Mouse (Mus musculus) intestine, postnatal 0 days (tissue): ENCODE results near the gene Inafm2. TPM values are rescaled to one million over a fixed set of nuclear protein-coding genes. Genes with fewer than 3 reads are reported as not detected.
A peak's percentile ranks its signal among the peaks of the same experiment; 100 is the strongest.

Source experiments
- ATAC-seq: fragments of 200-750 bp; cut with Nextera tagmentation; 2 replicates; pipeline ENCODE4 v1.8.0; 2017; ENCODE audit warnings: mild to moderate bottlenecking, moderate TSS enrichment, moderate library complexity
- H3K27ac ChIP-seq: fragments of 300-500 bp; sonication (generic); 2 replicates; pipeline ENCODE4 v1.5.1; 2014; ENCODE audit warnings: mild to moderate bottlenecking, low read depth, low read length, moderate library complexity
- H3K27me3 ChIP-seq: fragments of 300-500 bp; sonication (generic); replicated peaks from 2 replicates; pipeline ENCODE4 v1.6.1; 2014; ENCODE audit warnings: low read length, mixed read lengths; ENCODE audit not compliant: control insufficient read depth, insufficient read depth
- H3K36me3 ChIP-seq: fragments of 300-500 bp; sonication (generic); 2 replicates; pipeline ENCODE4 v1.6.1; 2014; ENCODE audit warnings: mild to moderate bottlenecking, moderate library complexity; ENCODE audit not compliant: control insufficient read depth, insufficient read depth
- H3K4me1 ChIP-seq: fragments of 300-500 bp; sonication (generic); replicated peaks from 2 replicates; pipeline ENCODE4 v1.6.1; 2014; ENCODE audit warnings: antibody characterized with exemption, low read length, mixed read lengths; ENCODE audit not compliant: control insufficient read depth, insufficient read depth
- H3K4me2 ChIP-seq: fragments of 300-500 bp; sonication (generic); replicated peaks from 2 replicates; pipeline ENCODE4 v1.6.1; 2014; ENCODE audit warnings: low read depth, mild to moderate bottlenecking, moderate library complexity
- H3K4me3 ChIP-seq: fragments of 300-500 bp; sonication (generic); 2 replicates; pipeline ENCODE4 v1.5.1; 2014; ENCODE audit warnings: low read depth, low read length
- H3K9ac ChIP-seq: fragments of 300-500 bp; sonication (generic); 2 replicates; pipeline ENCODE4 v1.6.1; 2014; ENCODE audit warnings: mild to moderate bottlenecking, low read depth, low read length
- H3K9me3 ChIP-seq: fragments of 300-500 bp; sonication (generic); 2 replicates; pipeline ENCODE4 v1.6.1; 2016; ENCODE audit warnings: mixed run types; ENCODE audit not compliant: control insufficient read depth
- CTCF ChIP-seq: sonication (generic); IDR thresholded peaks from 2 replicates; pipeline ENCODE4 v1.5.1; 2016; ENCODE audit warnings: low read depth, mild to moderate bottlenecking, control low read depth, antibody characterized with exemption, moderate library complexity
- WGBS: fragments of 180-500 bp; shearing (Covaris S2); extraction: QIAGEN DNeasy Blood & Tissue Kit; methylation state at CpG from one replicate; pipeline ENCODE4 v1.1.7; 2014; 5-methylcytosine and 5-hydroxymethylcytosine counted together
- polyA plus RNA-seq: library from polyadenylated mRNA; unstranded; fragments of >200 nt; fragmentation: Nextera tagmentation; extraction: Ambion mirVana; gene quantifications from 2 replicates; pipeline ENCODE4 v1.2.1, GENCODE M21; 2015

The Inafm2 gene
- polyA plus RNA-seq, 1 experiment from 2014 or later, result 24.7 TPM

GRCm38 (mm10) chr2:118723693-118724486 lies 21.7 kb upstream of the Inafm2 start:
- peaks cover 7% of the 10 kb centered on the region; the same call in 1 of the 2 replicates for H3K27me3 ChIP-seq
- H3K4me2 ChIP-seq, result no peak overlapping the region
- no peak overlapping the region for H3K27ac ChIP-seq
- 75% methylated on average over 15 of the region's 15 CpGs for WGBS
- H3K4me1 ChIP-seq, result no peaks in the 10 kb centered on the region
- no peaks in the 10 kb centered on the region for H3K36me3 ChIP-seq
- no peak overlapping the region for H3K4me3 ChIP-seq
- no peak for ATAC-seq
- no peak for TF ChIP-seq CTCF
- no peaks in the 10 kb centered on the region for H3K9me3 ChIP-seq
- no peak overlapping the region for H3K9ac ChIP-seq

GRCm38 (mm10) chr2:118725511-118725910 lies 20.0 kb upstream of the Inafm2 start:
- H3K9me3 ChIP-seq, result no peaks in the 10 kb centered on the region
- no peaks in the 10 kb centered on the region for H3K36me3 ChIP-seq
- H3K27me3 ChIP-seq, result peaks cover 7% of the 10 kb centered on the region; the same call in 1 of the 2 replicates
- TF ChIP-seq CTCF, result no peak
- H3K27ac ChIP-seq, result no peak overlapping the region
- H3K9ac ChIP-seq, result no peak overlapping the region
- no peak for ATAC-seq
- H3K4me2 ChIP-seq, result no peak overlapping the region
- no peaks in the 10 kb centered on the region for H3K4me1 ChIP-seq
- 71% methylated on average over 4 of the region's 4 CpGs for WGBS
- no peak overlapping the region for H3K4me3 ChIP-seq

- Histone ChIP-seq H3K4me3 (no peak overlapping the region), H3K36me3 (no peaks in the 10 kb centered on the region), H3K4me2 (no peak overlapping the region), H3K27ac (no peak overlapping the region), H3K4me1 (no peaks in the 10 kb centered on the region), H3K9ac (no peak overlapping the region), H3K9me3 (no peaks in the 10 kb centered on the region), H3K27me3 (peaks cover 4% of the 10 kb centered on the region; the same call in 1 of the 2 replicates)
- WGBS, result 93% methylated on average over 2 of the region's 2 CpGs
- TF ChIP-seq CTCF, result no peak
- ATAC-seq, result no peak
Observed at GRCm38 (mm10) chr2:118726873-118727272, 18.7 kb upstream of the Inafm2 start.

- no peak overlapping the region for H3K4me3 ChIP-seq
- H3K27ac ChIP-seq, result peak overlapping the region; percentile 28; the same call in 1 of the 2 replicates
- H3K4me1 ChIP-seq, result no peaks in the 10 kb centered on the region
- no peak overlapping the region for H3K9ac ChIP-seq
- H3K27me3 ChIP-seq, result peaks cover 4% of the 10 kb centered on the region; the same call in 1 of the 2 replicates
- H3K9me3 ChIP-seq, result no peaks in the 10 kb centered on the region
- ATAC-seq, result no peak; the same call in 1 of the 2 replicates
- TF ChIP-seq CTCF, result no peak
- 22% methylated on average over 9 of the region's 9 CpGs for WGBS
- H3K4me2 ChIP-seq, result peak overlapping the region; percentile 44
- H3K36me3 ChIP-seq, result no peaks in the 10 kb centered on the region
Observed at GRCm38 (mm10) chr2:118727911-118728310, 17.6 kb upstream of the Inafm2 start.

- Histone ChIP-seq H3K9ac (no peak within 1 kb of the TSS), H3K4me1 (no peaks in the 10 kb centered on the region), H3K27me3 (peaks cover 4% of the 10 kb centered on the region; the same call in 1 of the 2 replicates), H3K4me3 (no peak within 1 kb of the TSS), H3K9me3 (no peaks in the 10 kb centered on the region), H3K27ac (peak within 1 kb of the TSS; percentile 28), H3K36me3 (no peaks in the 10 kb centered on the region), H3K4me2 (peak within 1 kb of the TSS; percentile 44)
- no peak for TF ChIP-seq CTCF
- WGBS, result 22% methylated on average over 6 of the region's 7 CpGs
- no peak; the same call in 1 of the 2 replicates for ATAC-seq
Observed at GRCm38 (mm10) chr2:118728337-118728736, 17.2 kb upstream of the Inafm2 start, which contains the start of gene Plcb2. TSS of gene Plcb2 (minus strand) at chr2:118728438.

- no peaks in the 10 kb centered on the region for H3K9me3 ChIP-seq
- H3K9ac ChIP-seq, result no peak overlapping the region
- no peak overlapping the region for H3K4me3 ChIP-seq
- no peaks in the 10 kb centered on the region for H3K36me3 ChIP-seq
- H3K27ac ChIP-seq, result peak overlapping the region; percentile 28; the same call in 1 of the 2 replicates
- peaks cover 4% of the 10 kb centered on the region; the same call in 1 of the 2 replicates for H3K27me3 ChIP-seq
- ATAC-seq, result no peak
- 50% methylated on average over 4 of the region's 4 CpGs for WGBS
- H3K4me2 ChIP-seq, result no peak overlapping the region; the same call in 1 of the 2 replicates
- TF ChIP-seq CTCF, result no peak
- H3K4me1 ChIP-seq, result no peaks in the 10 kb centered on the region
Observed at GRCm38 (mm10) chr2:118729194-118729593, 16.4 kb upstream of the Inafm2 start.
